Mouse (Mus musculus) MEL (cell line): Measurements from ENCODE around the gene Rcc1. TPM values are rescaled to one million over a fixed set of nuclear protein-coding genes. Genes with fewer than 3 reads are reported as not detected.

Experiments used
- DNase-seq: peaks from one replicate; pipeline ENCODE4 v3.0.0; 2011; ENCODE audit warnings: low read depth, low spot score
- H3K27ac ChIP-seq: 2 replicates; pipeline ENCODE4 v1.5.1; 2012; ENCODE audit warnings: low read depth, mild to moderate bottlenecking, control low read depth, low read length, moderate library complexity; ENCODE audit not compliant: control insufficient read depth
- H3K27me3 ChIP-seq, 2 experiments: fragments of 150-350 bp in 1 of 2; sonication (generic) in 1 of 2; 2 replicates each; pipeline ENCODE4 v1.6.1; 2012; ENCODE audit warnings: low read length in 2 of 2, mild to moderate bottlenecking in 2 of 2, improper control_type of control experiment in 1 of 2, moderate library complexity in 1 of 2; ENCODE audit not compliant: insufficient read depth in 2 of 2, control insufficient read depth in 1 of 2
- H3K36me3 ChIP-seq, 2 experiments: 2 replicates each; pipeline ENCODE4 v1.6.1; 2012 to 2014; ENCODE audit warnings: low read length in 2 of 2, improper control_type of control experiment in 1 of 2, inconsistent platforms in 1 of 2, mild to moderate bottlenecking in 1 of 2; ENCODE audit not compliant: insufficient read depth in 2 of 2, control insufficient read depth in 1 of 2
- H3K4me1 ChIP-seq, 2 experiments: fragments of 150-350 bp in 1 of 2; sonication (generic) in 1 of 2; 2 replicates each; pipeline ENCODE4 v1.6.1; 2012; ENCODE audit warnings: low read length in 2 of 2, improper control_type of control experiment in 1 of 2, mild to moderate bottlenecking in 1 of 2; ENCODE audit not compliant: insufficient read depth in 2 of 2, control insufficient read depth in 1 of 2
- H3K4me3 ChIP-seq, 2 experiments: fragments of 150-350 bp in 1 of 2; sonication (generic) in 1 of 2; 2 replicates each; pipeline ENCODE4 v1.5.1; 2012; ENCODE audit warnings: low read depth in 2 of 2, low read length in 2 of 2, mild to moderate bottlenecking in 2 of 2, moderate library complexity in 2 of 2, control low read depth in 1 of 2, improper control_type of control experiment in 1 of 2; ENCODE audit not compliant: control insufficient read depth in 1 of 2, insufficient read depth in 1 of 2
- H3K79me2 ChIP-seq: 2 replicates; pipeline ENCODE4 v1.6.1; 2012; ENCODE audit warnings: mild to moderate bottlenecking, low read length, moderate library complexity; ENCODE audit not compliant: control insufficient read depth, poor library complexity, insufficient read depth
- H3K9ac ChIP-seq: 2 replicates; pipeline ENCODE4 v1.6.1; 2012; ENCODE audit warnings: low read depth, mild to moderate bottlenecking, control low read depth, low read length, moderate library complexity; ENCODE audit not compliant: control insufficient read depth, poor library complexity, severe bottlenecking
- H3K9me3 ChIP-seq: fragments of 150-350 bp; sonication (generic); replicated peaks from 2 replicates; pipeline ENCODE4 v1.6.1; 2012; ENCODE audit warnings: mild to moderate bottlenecking, low read length, improper control_type of control experiment, moderate library complexity; ENCODE audit not compliant: insufficient read depth
- BHLHE40 ChIP-seq: IDR thresholded peaks from 2 replicates; pipeline ENCODE4 v1.6.1; 2012; ENCODE audit warnings: low read depth, mild to moderate bottlenecking, inconsistent platforms, low read length, improper control_type of control experiment, borderline replicate concordance
- CHD1 ChIP-seq: IDR thresholded peaks from 2 replicates; pipeline ENCODE4 v1.6.1; 2012; ENCODE audit warnings: low read depth, mild to moderate bottlenecking, inconsistent platforms, low read length, improper control_type of control experiment
- CTCF ChIP-seq, 3 experiments: IDR thresholded peaks in 2 of 3; conservative IDR thresholded peaks in 1 of 3; 2 replicates each; pipeline ENCODE4 v1.5.1; 2011 to 2012; ENCODE audit warnings: low read length in 3 of 3, low read depth in 2 of 3, mild to moderate bottlenecking in 2 of 3, improper control_type of control experiment in 1 of 3, inconsistent platforms in 1 of 3, mixed read lengths in 1 of 3, moderate library complexity in 1 of 3; ENCODE audit not compliant: control insufficient read depth in 1 of 3, insufficient read depth in 1 of 3, poor library complexity in 1 of 3, severe bottlenecking in 1 of 3
- ELF1 ChIP-seq: IDR thresholded peaks from 2 replicates; pipeline ENCODE4 v1.6.1; 2014; ENCODE audit warnings: low read depth, mild to moderate bottlenecking, inconsistent platforms, low read length, improper control_type of control experiment, moderate library complexity
- GATA1 ChIP-seq: IDR thresholded peaks from 2 replicates; pipeline ENCODE4 v1.6.1; 2011; ENCODE audit warnings: low read depth, low read length, improper control_type of control experiment
- KAT2A ChIP-seq: conservative IDR thresholded peaks from 2 replicates; pipeline ENCODE4 v1.6.1; 2012; ENCODE audit warnings: low read depth, low read length, improper control_type of control experiment, inconsistent platforms
- MAX ChIP-seq: IDR thresholded peaks from 2 replicates; pipeline ENCODE4 v1.6.1; 2011; ENCODE audit warnings: low read length, improper control_type of control experiment
- MXI1 ChIP-seq: IDR thresholded peaks from 2 replicates; pipeline ENCODE4 v1.6.1; 2011; ENCODE audit warnings: mild to moderate bottlenecking, low read depth, low read length, improper control_type of control experiment
- MYB ChIP-seq: IDR thresholded peaks from 2 replicates; pipeline ENCODE4 v1.6.1; 2011; ENCODE audit warnings: mild to moderate bottlenecking, low read depth, low read length, improper control_type of control experiment
- MYC ChIP-seq: IDR thresholded peaks from 2 replicates; pipeline ENCODE4 v1.6.1; 2011; ENCODE audit warnings: low read depth, mild to moderate bottlenecking, low read length, improper control_type of control experiment, moderate library complexity
- NELFE ChIP-seq: IDR thresholded peaks from 2 replicates; pipeline ENCODE4 v1.6.1; 2011; ENCODE audit warnings: low read depth, low read length, improper control_type of control experiment
- NRF1 ChIP-seq: IDR thresholded peaks from 2 replicates; pipeline ENCODE4 v1.6.1; 2014; ENCODE audit warnings: low read depth, mild to moderate bottlenecking, inconsistent platforms, low read length, improper control_type of control experiment, moderate library complexity; ENCODE audit not compliant: poor library complexity, insufficient read depth, severe bottlenecking
- SIN3A ChIP-seq: IDR thresholded peaks from 2 replicates; pipeline ENCODE4 v1.6.1; 2012; ENCODE audit warnings: low read length, improper control_type of control experiment, inconsistent platforms
- TAL1 ChIP-seq: IDR thresholded peaks from 2 replicates; pipeline ENCODE4 v1.6.1; 2012; ENCODE audit warnings: mild to moderate bottlenecking, inconsistent platforms, low read length, moderate library complexity, mixed read lengths
- TBP ChIP-seq: IDR thresholded peaks from 2 replicates; pipeline ENCODE4 v1.8.0; 2011; ENCODE audit warnings: low read depth, low read length, improper control_type of control experiment
- TCF12 ChIP-seq: IDR thresholded peaks from 2 replicates; pipeline ENCODE4 v1.6.1; 2014; ENCODE audit warnings: low read depth, mild to moderate bottlenecking, inconsistent platforms, low read length, improper control_type of control experiment, moderate library complexity
- ZMIZ1 ChIP-seq: IDR thresholded peaks from 2 replicates; pipeline ENCODE4 v1.6.1; 2012; ENCODE audit warnings: low read depth, mild to moderate bottlenecking, inconsistent platforms, low read length, improper control_type of control experiment, moderate library complexity
- ZNF384 ChIP-seq: IDR thresholded peaks from 2 replicates; pipeline ENCODE4 v1.6.1; 2012; ENCODE audit warnings: low read depth, mild to moderate bottlenecking, inconsistent platforms, low read length, improper control_type of control experiment
- polyA plus RNA-seq, 2 experiments: library from polyadenylated mRNA; stranded (reverse) in 1 of 2; unstranded in 1 of 2; fragments of >175 nt in 1 of 2; fragments of >200 nt in 1 of 2; gene quantifications; 2 replicates each; pipeline versions ENCODE4 v1.2.1 to v1.2.4; 2012; ENCODE audit warnings: low replicate concordance in 2 of 2, low read depth in 1 of 2; ENCODE audit not compliant: insufficient read length in 2 of 2, insufficient read depth in 1 of 2, missing spikeins in 1 of 2
- total RNA-seq: library from RNA; depleted of rRNA; stranded (reverse); fragments of 300-350 nt; gene quantifications from 2 replicates; pipeline ENCODE4 v1.2.3, GENCODE M21; 2012

Gene Rcc1
- total and polyA plus RNA-seq, 3 experiments = 83.6 to 186 (median 147) TPM

- TF ChIP-seq CHD1 = no peak
- TF ChIP-seq SIN3A = peak; percentile 87
- TF ChIP-seq TBP = peak; percentile 99
- peak; percentile 77 for TF ChIP-seq MXI1
- TF ChIP-seq KAT2A = peak; percentile 94
- TF ChIP-seq NELFE = peak; percentile 100
- peak; percentile 98 for TF ChIP-seq ZMIZ1
- peak; percentile 70 for TF ChIP-seq ELF1
- no peak for TF ChIP-seq MYB
- peak; percentile 77 for TF ChIP-seq NRF1
- 0 out of 2 replicates have a peak, but pooled peaks have one; percentile 10 for TF ChIP-seq TAL1
- no peak for TF ChIP-seq BHLHE40
- TF ChIP-seq GATA1 = 0 out of 2 replicates have a peak, but pooled peaks have one; percentile 11
- TF ChIP-seq CTCF (IDR thresholded peaks at IDR 0.05 in 2 of 3, conservative IDR thresholded peaks at IDR 0.05 in 1 of 3; ENCODE audit: control insufficient read depth in 1 of 3, insufficient read depth in 1 of 3, low read depth in 2 of 3, low read length in 3 of 3, poor library complexity in 1 of 3, severe bottlenecking in 1 of 3) = no peak
- TF ChIP-seq MYC = no peak; the same call in none of the 2 replicates
These were observed 44.8 kb downstream of the Rcc1 start (continued) for GRCm38 (mm10) chr4:132308437-132309139.

GRCm38 (mm10) chr4:132306004-132306403 is 47.4 kb downstream of the Rcc1 start:
- Histone ChIP-seq H3K79me2 (peaks cover 18% of the 10 kb centered on the region), H3K9ac (no peak overlapping the region), H3K4me1 (peaks cover 0 to 20% of the 10 kb centered on the region in 2 experiments; a peak in 2 of 4 replicates), H3K27me3 (no peaks in the 10 kb centered on the region)
- peak; percentile 47; the same call in 1 of the 2 replicates for TF ChIP-seq ZNF384
- TF ChIP-seq MAX = no peak
- no peak for TF ChIP-seq SIN3A
- TF ChIP-seq TCF12 = no peak
- TF ChIP-seq TBP = 0 out of 2 replicates have a peak, but pooled peaks have one; percentile 3
- TF ChIP-seq MYC = no peak
- TF ChIP-seq, all 39 proteins: peak for 2
- peak; percentile 38 for DNase-seq
- Histone ChIP-seq H3K36me3 (peaks cover 12 to 21% of the 10 kb centered on the region in 2 experiments), H3K9me3 (no peaks in the 10 kb centered on the region), H3K27ac (no peak overlapping the region), H3K4me3 (no peak overlapping the region)
